Mouse (Mus musculus): ENCODE results near the gene Olfr1357.

Gene Olfr1357

GRCm38 (mm10) chr10:78581121-78581520 is 36.8 kb downstream of the Olfr1357 start:
- DNase-seq (ENCODE audit: low read depth, low spot score): no peak

GRCm38 (mm10) chr10:78578204-78578603 is 39.7 kb downstream of the Olfr1357 start:
- no peak for DNase-seq (ENCODE audit: low read depth, low spot score)

GRCm38 (mm10) chr10:78576435-78577184 is 41.3 kb downstream of the Olfr1357 start:
- no peak for DNase-seq (ENCODE audit: low read depth, low spot score)

GRCm38 (mm10) chr10:78575690-78576089 is 42.2 kb downstream of the Olfr1357 start:
- DNase-seq (ENCODE audit: low read depth, low spot score): no peak

- DNase-seq (ENCODE audit: low read depth, low spot score): no peak
Measured at GRCm38 (mm10) chr10:78575105-78575632, 42.7 kb downstream of the Olfr1357 start.

GRCm38 (mm10) chr10:78574250-78575104 is 43.4 kb downstream of the Olfr1357 start, which contains the start of gene Ilvbl:
Gene Ilvbl (plus strand): TSS chr10:78574346.
- DNase-seq (ENCODE audit: low read depth, low spot score): peak; percentile 97

- no peak for DNase-seq (ENCODE audit: low read depth, low spot score)
Measured at GRCm38 (mm10) chr10:78573226-78573625, 44.6 kb downstream of the Olfr1357 start.

- DNase-seq (ENCODE audit: low read depth, low spot score): no peak
Measured at GRCm38 (mm10) chr10:78570897-78571296, 47.0 kb downstream of the Olfr1357 start.

- peak; percentile 11 for DNase-seq (ENCODE audit: low read depth, low spot score)
Measured at GRCm38 (mm10) chr10:78570416-78570815, 47.5 kb downstream of the Olfr1357 start.

GRCm38 (mm10) chr10:78569686-78570085 is 48.2 kb downstream of the Olfr1357 start:
- DNase-seq (ENCODE audit: low read depth, low spot score): no peak

GRCm38 (mm10) chr10:78569191-78569590 is 48.7 kb downstream of the Olfr1357 start:
- DNase-seq (ENCODE audit: low read depth, low spot score): no peak

GRCm38 (mm10) chr10:78565070-78565469 is 52.8 kb downstream of the Olfr1357 start:
- DNase-seq (ENCODE audit: low read depth, low spot score): no peak
